Mouse (Mus musculus): ENCODE data around the gene Slc46a2. TPM values are rescaled to one million over a fixed set of nuclear protein-coding genes. Genes with fewer than 3 reads are reported as not detected.

Gene Slc46a2
- polyA plus RNA-seq, 1 experiment = not detected

GRCm38 (mm10) chr4:59894977-59895575 lies 19.8 kb downstream of the Slc46a2 start:
- Histone ChIP-seq H3K36me3 (ENCODE audit: control insufficient read depth) (peaks cover 32% of the 10 kb centered on the region), H3K4me1 (ENCODE audit: control insufficient read depth) (no peaks in the 10 kb centered on the region), H3K27me3 (ENCODE audit: control insufficient read depth) (no peaks in the 10 kb centered on the region), H3K4me3 (replicated peaks) (no peak overlapping the region), H3K9me3 (ENCODE audit: control insufficient read depth, low read length) (no peaks in the 10 kb centered on the region)
- TF ChIP-seq TAL1 (IDR thresholded peaks at IDR 0.05; ENCODE audit: low read length) (no peak), GATA1 (IDR thresholded peaks at IDR 0.05; ENCODE audit: low read length) (no peak)

DNA sequence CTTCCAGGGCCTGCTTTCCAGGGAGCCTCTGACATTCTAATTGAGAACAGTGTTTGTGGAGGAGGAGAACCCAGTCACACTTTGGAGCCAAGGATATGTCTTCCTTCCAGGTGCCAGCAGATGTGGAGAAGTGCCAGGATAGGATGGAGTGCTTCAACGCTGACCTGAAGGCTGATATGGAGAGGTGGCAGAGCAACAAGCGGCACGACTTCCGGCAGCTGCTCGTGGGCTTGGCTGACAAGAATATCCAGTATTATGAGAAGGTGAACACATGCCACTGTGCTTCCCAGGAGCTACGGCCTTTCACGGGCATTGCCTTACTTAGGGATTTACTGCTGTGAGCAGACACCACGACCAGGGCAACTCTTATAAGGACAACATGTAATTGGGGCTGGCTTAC lies 20.4 kb downstream of the Slc46a2 start:
- Histone ChIP-seq H3K36me3 (ENCODE audit: control insufficient read depth) (peaks cover 34% of the 10 kb centered on the region), H3K27me3 (ENCODE audit: control insufficient read depth) (no peaks in the 10 kb centered on the region), H3K9me3 (ENCODE audit: control insufficient read depth, low read length) (no peaks in the 10 kb centered on the region), H3K4me3 (replicated peaks) (no peak overlapping the region), H3K4me1 (ENCODE audit: control insufficient read depth) (no peaks in the 10 kb centered on the region)
- no peak for TF ChIP-seq GATA1 (IDR thresholded peaks at IDR 0.05; ENCODE audit: low read length)
- TF ChIP-seq TAL1 (IDR thresholded peaks at IDR 0.05; ENCODE audit: low read length) = no peak

DNA sequence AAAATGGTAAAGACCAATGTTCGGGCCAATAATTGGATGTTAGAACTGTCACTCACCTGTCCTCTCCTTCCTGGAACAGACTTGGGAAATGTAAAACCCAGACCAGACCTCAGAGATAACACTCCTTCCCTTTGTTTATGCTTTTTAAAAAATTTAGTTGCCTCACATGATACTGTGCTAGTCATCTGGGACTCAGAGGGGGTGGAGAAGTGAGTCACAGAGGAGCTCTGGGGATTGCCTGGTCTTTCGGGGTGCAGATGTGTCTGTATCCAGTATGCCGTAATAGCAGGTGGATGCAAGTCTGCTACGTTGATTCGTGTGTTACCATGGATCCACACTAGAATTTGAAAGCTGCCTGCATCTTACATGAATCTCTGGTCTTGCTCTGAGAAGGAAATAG lies 22.1 kb downstream of the Slc46a2 start:
- no peaks in the 10 kb centered on the region for H3K9me3 ChIP-seq (ENCODE audit: control insufficient read depth, low read length)
- H3K27me3 ChIP-seq (ENCODE audit: control insufficient read depth) = no peaks in the 10 kb centered on the region
- H3K4me3 ChIP-seq (replicated peaks) = no peak overlapping the region
- H3K4me1 ChIP-seq (ENCODE audit: control insufficient read depth) = no peaks in the 10 kb centered on the region
- peaks cover 25% of the 10 kb centered on the region for H3K36me3 ChIP-seq (ENCODE audit: control insufficient read depth)
- TF ChIP-seq TAL1 (IDR thresholded peaks at IDR 0.05; ENCODE audit: low read length) (no peak), GATA1 (IDR thresholded peaks at IDR 0.05; ENCODE audit: low read length) (no peak)

DNA sequence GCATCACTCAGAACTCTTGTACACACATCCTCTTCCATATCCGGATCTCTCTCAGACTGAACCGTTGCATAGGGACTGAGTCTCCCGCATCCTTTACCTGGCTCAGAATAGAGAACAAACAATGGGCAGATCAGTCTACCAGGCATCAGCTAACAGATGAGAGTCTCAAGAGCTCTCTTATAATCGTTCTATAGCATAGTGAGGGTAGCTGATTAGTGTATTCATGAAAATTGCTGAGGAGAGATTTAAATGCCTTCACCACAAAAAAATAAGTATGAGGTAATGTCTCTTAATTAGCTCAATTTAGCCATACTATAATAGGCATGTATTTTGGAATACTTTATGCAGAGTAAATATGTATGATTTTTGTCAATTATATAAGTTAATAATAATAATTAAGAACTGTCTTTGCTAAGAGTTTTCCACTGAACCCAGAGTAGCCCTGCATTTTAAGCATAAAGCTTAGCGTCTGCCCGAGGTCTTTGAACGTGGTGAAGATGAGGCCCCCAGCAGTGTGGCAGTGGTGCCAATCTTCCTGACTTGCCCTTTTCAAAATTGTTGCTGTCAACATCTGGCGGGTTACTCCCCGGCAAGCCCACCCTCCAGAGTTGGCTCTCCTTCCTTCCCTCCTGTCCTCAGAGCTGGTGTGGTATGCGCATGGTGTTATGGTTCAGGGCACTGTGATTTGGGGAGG lies 23.0 kb downstream of the Slc46a2 start:
- Histone ChIP-seq H3K4me3 (replicated peaks) (no peak overlapping the region), H3K36me3 (ENCODE audit: control insufficient read depth) (peaks cover 23% of the 10 kb centered on the region), H3K27me3 (ENCODE audit: control insufficient read depth) (no peaks in the 10 kb centered on the region), H3K9me3 (ENCODE audit: control insufficient read depth, low read length) (no peaks in the 10 kb centered on the region), H3K4me1 (ENCODE audit: control insufficient read depth) (no peaks in the 10 kb centered on the region)
- no peak for TF ChIP-seq GATA1 (IDR thresholded peaks at IDR 0.05; ENCODE audit: low read length)
- no peak for TF ChIP-seq TAL1 (IDR thresholded peaks at IDR 0.05; ENCODE audit: low read length)

GRCm38 (mm10) chr4:59890086-59890600 lies 24.7 kb downstream of the Slc46a2 start:
- Histone ChIP-seq H3K4me1 (ENCODE audit: control insufficient read depth) (no peaks in the 10 kb centered on the region), H3K27me3 (ENCODE audit: control insufficient read depth) (no peaks in the 10 kb centered on the region), H3K4me3 (replicated peaks) (no peak overlapping the region), H3K36me3 (ENCODE audit: control insufficient read depth) (peaks cover 28% of the 10 kb centered on the region), H3K9me3 (ENCODE audit: control insufficient read depth, low read length) (no peaks in the 10 kb centered on the region)
- TF ChIP-seq GATA1 (IDR thresholded peaks at IDR 0.05; ENCODE audit: low read length) (no peak), TAL1 (IDR thresholded peaks at IDR 0.05; ENCODE audit: low read length) (no peak)

GRCm38 (mm10) chr4:59888014-59888413 lies 26.8 kb downstream of the Slc46a2 start:
- H3K4me1 ChIP-seq (ENCODE audit: control insufficient read depth) = peaks cover 4% of the 10 kb centered on the region
- H3K9me3 ChIP-seq (ENCODE audit: control insufficient read depth, low read length) = no peaks in the 10 kb centered on the region
- TF ChIP-seq TAL1 (IDR thresholded peaks at IDR 0.05; ENCODE audit: low read length) = no peak
- no peak for TF ChIP-seq GATA1 (IDR thresholded peaks at IDR 0.05; ENCODE audit: low read length)
- H3K4me3 ChIP-seq (replicated peaks) = no peak overlapping the region
- peaks cover 20% of the 10 kb centered on the region for H3K36me3 ChIP-seq (ENCODE audit: control insufficient read depth)
- H3K27me3 ChIP-seq (ENCODE audit: control insufficient read depth) = no peaks in the 10 kb centered on the region

DNA sequence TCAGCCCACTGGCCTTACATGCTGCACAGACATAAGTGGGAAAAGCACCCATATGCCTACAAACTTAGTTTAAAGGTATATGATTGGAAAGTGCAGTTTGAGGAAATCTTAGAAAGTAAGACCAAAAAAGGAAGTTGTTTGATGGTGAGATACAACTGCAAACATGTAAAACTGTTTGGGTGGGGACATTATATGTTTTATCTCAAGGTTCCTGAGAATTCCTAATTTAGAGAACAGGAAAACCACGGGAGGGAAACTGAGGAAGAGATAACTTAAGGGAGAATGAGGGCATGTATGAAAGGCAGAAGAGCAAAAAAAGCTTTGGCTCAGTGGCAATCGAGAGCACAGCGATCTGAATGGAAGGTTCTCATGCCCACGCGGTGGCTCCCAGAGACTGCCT lies 27.8 kb downstream of the Slc46a2 start:
- TF ChIP-seq TAL1 (IDR thresholded peaks at IDR 0.05; ENCODE audit: low read length) (no peak), GATA1 (IDR thresholded peaks at IDR 0.05; ENCODE audit: low read length) (no peak)
- H3K36me3 ChIP-seq (ENCODE audit: control insufficient read depth) = peaks cover 30% of the 10 kb centered on the region
- no peak overlapping the region for H3K4me3 ChIP-seq (replicated peaks)
- peaks cover 5% of the 10 kb centered on the region for H3K9me3 ChIP-seq (ENCODE audit: control insufficient read depth, low read length)
- H3K4me1 ChIP-seq (ENCODE audit: control insufficient read depth) = peaks cover 4% of the 10 kb centered on the region
- no peaks in the 10 kb centered on the region for H3K27me3 ChIP-seq (ENCODE audit: control insufficient read depth)

DNA sequence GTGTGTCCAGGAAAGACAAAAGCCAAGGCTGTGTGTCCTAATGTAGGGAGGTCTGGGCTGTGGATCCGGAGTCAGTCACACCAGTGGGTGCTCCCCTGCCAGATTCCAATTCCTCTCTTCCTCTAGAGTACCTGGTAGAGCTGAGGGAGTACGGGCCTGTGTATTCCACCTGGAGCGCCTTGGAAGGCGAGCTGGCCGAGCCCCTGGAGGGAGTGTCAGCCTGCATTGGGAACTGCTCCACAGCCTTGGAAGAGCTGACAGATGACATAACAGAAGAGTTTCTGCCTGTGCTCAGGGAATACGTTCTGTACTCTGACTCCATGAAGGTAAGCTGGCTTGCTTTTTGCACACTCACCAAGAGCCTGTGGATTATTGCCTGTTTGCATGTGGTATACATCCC lies 28.6 kb downstream of the Slc46a2 start:
- H3K4me1 ChIP-seq (ENCODE audit: control insufficient read depth) = peaks cover 4% of the 10 kb centered on the region
- H3K36me3 ChIP-seq (ENCODE audit: control insufficient read depth) = peaks cover 29% of the 10 kb centered on the region

GRCm38 (mm10) chr4:59884136-59884696 lies 30.6 kb downstream of the Slc46a2 start:
- Histone ChIP-seq H3K4me1 (ENCODE audit: control insufficient read depth) (peaks cover 4% of the 10 kb centered on the region), H3K9me3 (ENCODE audit: control insufficient read depth, low read length) (peaks cover 5% of the 10 kb centered on the region), H3K4me3 (replicated peaks) (no peak overlapping the region), H3K36me3 (ENCODE audit: control insufficient read depth) (peaks cover 26% of the 10 kb centered on the region), H3K27me3 (ENCODE audit: control insufficient read depth) (no peaks in the 10 kb centered on the region)
- TF ChIP-seq GATA1 (IDR thresholded peaks at IDR 0.05; ENCODE audit: low read length) = no peak
- no peak for TF ChIP-seq TAL1 (IDR thresholded peaks at IDR 0.05; ENCODE audit: low read length)

More for the DNA sequence above, 28.6 kb downstream of the Slc46a2 start:
- Histone ChIP-seq H3K9me3 (ENCODE audit: control insufficient read depth, low read length) (peaks cover 5% of the 10 kb centered on the region), H3K4me3 (replicated peaks) (no peak overlapping the region), H3K27me3 (ENCODE audit: control insufficient read depth) (no peaks in the 10 kb centered on the region)
- TF ChIP-seq TAL1 (IDR thresholded peaks at IDR 0.05; ENCODE audit: low read length) = no peak
- no peak for TF ChIP-seq GATA1 (IDR thresholded peaks at IDR 0.05; ENCODE audit: low read length)

All from erythroblast, embryonic 14.5 days (primary cell).